Mouse (Mus musculus): Measurements from ENCODE around the gene Foxo3.

GRCm38 (mm10) chr10:42276507-42277345, at the start of gene Foxo3:
- TF ChIP-seq CTCF (IDR thresholded peaks at IDR 0.05) = peak; percentile 12; the same call in 1 of the 2 replicates
- no peak; the same call in 1 of the 2 replicates for TF ChIP-seq EP300 (IDR thresholded peaks at IDR 0.05)

All from lung, postnatal 0 days (tissue).